Mouse (Mus musculus) gastrocnemius, postnatal 25 days (tissue): ENCODE measurements around the gene Ppp1r9a. TPM values are rescaled to one million over a fixed set of nuclear protein-coding genes. Genes with fewer than 3 reads are reported as not detected.
"Not testable (repeated sequence)": the region's sequence is repeated elsewhere in the genome, so short reads cannot be mapped to it uniquely, and the experiment has no call there.

Experiments
- DNase-seq: peaks from one replicate; pipeline ENCODE4 v3.0.0; 2022
- long read RNA-seq, 2 experiments: library from polyadenylated mRNA; stranded (forward); transcript quantifications; one replicate each; pipeline ENCODE4 v2.0.0; 2021
- total RNA-seq, 2 experiments: library from RNA; stranded (reverse); gene quantifications; 1 replicate in 1 of 2; 2 replicates in 1 of 2; pipeline ENCODE4 v1.2.3; 2021

Gene Ppp1r9a
- total RNA-seq: 1 to 10 TPM; 3.2 to 4.0 TPM
- long read RNA-seq, experiment 1, partial matches to known transcripts: 0 of 1 reads
- long read RNA-seq, experiment 1, other reads (novel, unspliced or antisense): 1 of 1 reads
- long read RNA-seq, experiment 2: 0 reads

DNA sequence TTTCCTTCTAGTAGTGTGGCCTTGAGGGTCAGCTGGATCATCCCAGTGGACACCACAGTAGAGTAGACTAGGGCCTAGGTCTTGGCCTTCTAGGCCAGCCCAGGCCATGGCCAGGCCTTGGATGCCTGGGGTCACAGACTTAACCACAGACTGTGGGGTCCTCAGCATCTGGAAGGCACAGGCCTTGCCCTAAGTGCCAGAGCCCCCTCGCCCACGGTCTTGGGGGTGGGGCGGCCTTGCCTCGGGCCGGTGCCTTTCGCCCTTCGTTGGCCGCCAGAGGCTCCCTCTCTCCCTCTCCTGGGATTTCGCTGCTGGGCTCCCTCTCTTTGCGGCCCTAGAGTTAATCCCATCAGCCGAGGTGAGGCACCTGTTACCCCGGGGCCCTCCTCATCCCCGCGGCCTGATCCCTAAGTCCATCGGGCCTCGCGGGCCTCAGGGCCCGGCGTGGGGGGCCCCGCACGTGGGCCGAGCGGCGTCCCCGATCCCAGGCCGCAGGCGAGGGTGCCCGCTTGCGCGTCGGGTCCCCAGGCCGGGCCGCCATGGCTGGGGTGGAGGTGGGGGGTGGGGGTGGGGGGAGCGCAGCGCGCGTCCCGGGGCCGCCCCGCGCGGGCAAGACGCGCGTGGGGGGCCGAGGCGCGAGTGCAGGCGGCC, at the start of gene Ppp1r9a:
Ppp1r9a (plus strand) TSS at position 244 of the 651 bp plus-strand sequence.
- peak; percentile 26 for DNase-seq

DNA sequence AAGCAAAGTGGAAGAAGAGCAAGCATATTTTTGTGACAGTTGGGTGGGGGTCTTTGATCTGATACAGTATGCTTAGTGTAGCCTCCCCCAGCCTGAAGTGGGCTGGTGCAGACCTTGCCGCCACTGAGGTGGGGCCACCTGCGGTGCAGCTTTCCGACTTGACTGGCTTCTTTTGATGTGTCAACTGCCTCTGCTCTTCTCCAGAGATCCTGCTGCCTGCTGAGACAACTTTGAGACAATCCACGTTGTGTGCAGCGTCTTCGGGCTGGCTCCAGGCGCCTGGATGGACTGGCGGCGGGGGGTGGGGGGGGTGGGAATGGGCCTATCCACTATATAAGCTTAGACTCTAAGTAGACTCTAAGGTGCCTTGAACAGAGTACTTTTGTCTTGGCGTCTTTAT, 47.5 kb upstream of the Ppp1r9a start:
- no peak for DNase-seq

DNA sequence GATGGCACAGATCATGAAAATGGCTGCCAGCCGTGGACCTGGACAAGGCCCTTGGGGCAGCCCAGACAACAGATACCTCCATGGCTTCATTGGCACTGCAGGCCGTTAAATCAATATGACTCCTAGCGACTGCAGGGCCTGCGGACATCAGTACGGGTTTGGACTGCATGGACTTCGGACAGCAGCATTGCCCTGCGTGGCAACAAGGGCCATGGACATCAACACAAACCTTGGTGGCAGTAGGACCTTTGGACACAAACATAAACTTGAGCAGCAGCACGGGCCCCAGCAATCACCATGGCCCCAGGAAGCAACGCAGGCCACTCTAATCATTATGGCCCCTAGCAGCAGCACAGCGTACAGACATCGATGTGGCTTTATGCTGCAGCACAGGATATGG, 45.8 kb upstream of the Ppp1r9a start:
- DNase-seq: no peak

DNA sequence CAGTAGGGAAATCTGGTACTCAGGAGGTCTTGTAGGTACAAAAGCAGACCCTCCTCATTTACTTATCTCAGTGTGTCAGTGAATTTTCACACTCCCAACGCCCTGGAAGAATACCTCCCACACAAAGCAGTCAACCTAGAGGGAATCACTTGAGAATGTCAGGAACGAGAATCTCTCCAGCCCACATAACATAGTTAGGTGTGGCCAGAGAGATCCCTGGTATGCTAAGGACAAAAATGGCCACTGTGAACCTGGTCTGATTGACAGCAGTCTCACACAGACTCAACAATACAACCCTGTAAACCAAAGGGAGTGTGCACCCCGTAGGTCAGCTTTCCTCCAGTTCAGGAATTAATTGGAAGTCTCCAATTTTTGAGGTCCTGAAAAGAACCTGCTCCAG, 18.4 kb upstream of the Ppp1r9a start:
- no peak for DNase-seq

DNA sequence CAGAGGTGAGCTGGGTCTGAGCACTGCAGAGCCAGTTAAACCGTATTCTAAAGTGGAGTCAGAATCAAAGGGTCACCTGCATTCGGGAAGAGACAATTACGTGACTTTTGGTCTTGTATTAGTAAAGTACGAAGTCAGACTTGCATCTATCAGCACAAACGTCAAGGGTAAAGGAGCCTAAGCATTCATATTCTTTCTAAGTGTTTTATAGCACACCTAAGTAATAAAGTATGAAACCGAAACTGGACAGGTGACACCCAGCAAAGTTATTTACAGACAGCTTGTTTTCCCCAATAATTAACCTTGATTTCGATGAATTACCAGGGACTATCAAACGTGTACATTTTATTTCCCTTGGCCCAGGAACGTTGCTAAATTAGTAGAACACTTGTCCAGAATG, 13.2 kb upstream of the Ppp1r9a start:
- DNase-seq: no peak

DNA sequence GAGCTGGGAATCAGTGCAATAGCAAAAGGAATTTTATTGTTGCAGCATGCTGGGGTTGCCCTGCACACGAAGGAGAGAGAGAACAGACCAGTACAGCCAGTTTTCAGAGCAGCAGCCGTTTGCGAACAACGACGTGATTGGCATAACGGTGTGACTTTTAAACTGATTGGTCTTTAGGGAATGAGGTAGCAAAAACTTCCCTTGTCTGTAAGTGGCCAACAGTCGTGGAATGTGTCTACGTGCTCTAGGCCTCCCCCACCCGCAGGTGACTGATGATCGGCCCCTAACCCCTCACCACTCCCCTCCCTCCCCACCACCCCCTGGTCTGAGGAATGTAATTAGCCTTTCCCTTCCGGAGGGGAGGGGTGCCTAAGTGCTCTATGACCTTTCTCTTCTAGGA, 10.3 kb upstream of the Ppp1r9a start:
- no peak for DNase-seq

DNA sequence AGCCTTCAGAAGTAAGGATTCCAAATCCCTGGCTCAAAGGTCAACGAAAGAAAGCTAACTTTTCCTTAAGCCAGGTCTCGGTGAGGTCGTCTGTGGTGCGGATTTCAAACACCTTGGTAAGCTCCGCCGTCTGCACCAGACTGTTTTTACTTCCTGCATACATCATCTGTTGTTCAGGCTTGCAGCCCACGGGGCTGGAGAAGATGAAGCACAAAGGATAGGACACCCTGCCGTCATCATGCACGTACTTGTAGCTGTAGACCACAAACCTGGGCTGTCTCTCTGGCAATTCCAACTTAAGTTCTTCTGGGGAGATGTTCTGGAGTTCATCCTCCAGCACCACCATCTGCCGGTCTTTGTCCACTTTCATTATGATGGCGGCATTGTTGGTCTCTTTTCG, 9.4 kb upstream of the Ppp1r9a start:
- DNase-seq: not testable (repeated sequence)

DNA sequence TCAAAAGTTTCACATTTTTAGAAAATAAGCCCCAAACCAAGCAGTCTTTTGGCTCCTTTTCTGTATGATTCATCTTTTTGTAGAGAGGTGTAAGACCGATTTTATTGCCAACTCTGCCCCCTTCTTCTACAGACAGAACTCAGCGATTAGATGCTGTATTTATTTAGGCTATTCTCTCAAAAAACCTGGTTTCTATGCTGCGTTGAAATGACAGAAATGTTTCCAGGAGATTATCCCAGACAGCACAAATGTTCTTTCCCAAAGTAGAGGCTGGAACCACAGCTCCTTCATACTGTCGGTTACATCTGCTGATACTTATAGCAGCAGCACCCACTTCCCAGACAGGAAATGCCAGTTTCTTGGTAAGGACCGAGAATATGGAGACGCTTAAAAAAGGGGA, 2.8 kb upstream of the Ppp1r9a start:
- DNase-seq: no peak

DNA sequence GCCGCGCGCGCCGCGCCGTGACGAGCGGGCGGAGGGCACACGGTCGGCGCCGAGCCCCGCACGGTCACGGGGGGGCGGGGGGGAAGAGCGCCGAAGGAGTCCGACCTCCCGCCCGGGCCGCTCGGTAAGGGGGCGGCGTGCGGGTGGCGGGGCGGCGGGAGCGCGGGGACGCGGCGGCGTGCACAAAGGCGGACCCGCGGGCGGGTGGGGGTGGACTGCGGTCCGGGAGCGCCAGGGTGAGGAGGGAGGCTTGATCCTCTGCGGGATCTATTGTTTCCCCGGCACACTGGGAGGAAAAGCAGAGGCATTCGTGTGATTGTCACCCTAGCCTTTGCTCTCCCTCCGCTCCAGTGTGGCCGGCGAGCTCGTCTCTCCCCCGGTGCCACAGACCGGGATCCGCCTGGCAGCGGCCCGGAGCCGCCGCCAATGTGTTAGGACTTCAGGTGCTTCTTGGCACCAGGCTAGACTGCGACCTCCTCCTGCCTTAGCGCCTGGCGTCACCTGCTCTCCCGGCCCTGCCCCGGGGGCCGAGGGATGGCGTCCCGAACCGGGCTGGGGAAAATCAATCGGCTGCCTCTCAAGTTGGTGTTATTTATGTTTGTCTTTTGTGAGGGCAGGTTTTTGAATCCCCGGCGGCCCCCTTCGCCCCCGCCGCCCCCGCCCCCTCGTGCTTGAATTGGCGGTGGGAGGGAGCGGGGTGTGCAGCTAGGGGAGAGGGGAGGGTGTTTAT, 773 bp downstream of the Ppp1r9a start:
- peak; percentile 37 for DNase-seq

DNA sequence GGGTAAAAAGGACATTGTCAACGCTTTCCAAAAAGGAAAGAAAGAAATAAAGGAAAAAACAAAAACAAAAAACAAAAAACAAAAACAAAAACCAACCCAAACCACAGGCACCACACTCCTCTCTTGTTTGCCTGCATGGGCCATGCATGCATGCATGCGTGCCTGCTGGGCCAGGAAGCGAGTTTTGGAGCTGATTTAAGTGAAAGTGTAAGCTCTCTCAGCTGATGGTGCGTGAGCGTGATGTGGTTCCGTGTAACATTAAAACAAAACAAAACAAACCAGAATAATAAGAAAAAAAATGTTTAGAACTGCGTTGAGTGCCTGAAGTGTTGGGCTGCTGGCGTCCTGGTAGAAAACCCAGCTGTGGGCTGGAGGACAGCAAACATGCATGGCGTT, 1.3 kb downstream of the Ppp1r9a start:
- DNase-seq: no peak

DNA sequence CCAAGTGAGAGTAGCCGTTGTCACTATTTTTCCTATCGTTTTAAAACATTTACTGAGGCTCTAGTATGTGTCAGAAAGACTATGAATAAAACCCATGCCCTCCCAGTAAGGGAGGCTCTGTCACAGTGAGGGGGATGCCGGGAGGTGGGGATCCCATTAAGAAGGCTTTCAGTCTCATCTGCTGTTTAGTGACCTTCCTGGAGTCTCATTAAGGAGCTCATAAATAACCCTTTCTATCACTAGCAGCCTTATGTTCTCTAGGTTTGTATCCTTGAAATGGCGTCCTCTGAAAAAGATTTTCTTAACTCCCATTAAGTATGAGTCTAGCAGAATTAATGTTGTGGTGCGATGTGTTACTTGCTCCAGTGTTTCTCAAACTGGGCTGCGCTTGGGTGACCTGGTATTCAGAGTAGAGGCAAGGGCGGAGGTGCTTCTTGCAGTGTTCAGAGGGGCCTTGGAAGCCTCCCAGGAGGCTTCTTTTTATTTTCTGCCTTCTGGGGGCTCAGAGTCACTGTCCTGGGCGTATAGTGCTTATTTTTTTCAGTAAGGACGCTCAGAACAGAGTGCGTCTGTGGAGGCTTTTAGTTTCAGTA, 7.4 kb downstream of the Ppp1r9a start:
- DNase-seq: no peak

DNA sequence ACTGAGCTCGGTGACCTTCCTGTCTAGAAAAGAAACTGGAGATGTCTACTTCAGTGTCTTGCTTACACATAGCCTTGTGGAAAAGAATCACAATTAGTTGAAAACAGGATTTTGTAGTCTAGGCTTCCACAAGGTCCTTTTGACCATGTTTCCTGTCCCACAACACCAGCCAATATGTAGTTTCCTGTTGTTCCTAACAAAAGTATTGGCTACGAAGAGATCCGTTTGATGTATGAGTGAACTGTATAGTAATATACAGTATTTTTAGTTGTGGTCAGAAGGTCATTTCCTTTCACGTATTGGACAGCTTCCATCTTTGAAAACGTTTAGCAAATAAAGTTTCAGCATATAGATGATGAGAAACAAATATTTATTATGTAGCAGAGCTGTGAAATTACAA, 15.8 kb downstream of the Ppp1r9a start:
- DNase-seq: no peak

DNA sequence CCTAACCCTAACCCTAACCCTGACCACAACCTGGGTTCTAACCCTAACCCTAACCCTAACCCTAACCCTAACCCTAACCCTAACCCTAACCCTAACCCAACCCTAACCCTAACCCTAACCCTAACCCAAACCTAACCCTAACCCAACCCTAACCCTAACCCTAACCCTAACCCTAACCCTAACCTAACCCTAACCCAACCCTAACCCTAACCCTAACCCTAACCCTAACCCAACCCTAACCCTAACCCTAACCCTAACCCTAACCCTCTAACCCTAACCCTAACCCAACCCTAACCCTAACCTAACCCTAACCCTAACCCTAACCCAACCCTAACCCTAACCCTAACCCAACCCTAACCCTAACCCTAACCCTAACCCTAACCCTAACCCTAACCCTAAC, 21.1 kb downstream of the Ppp1r9a start:
- not testable (repeated sequence) for DNase-seq

DNA sequence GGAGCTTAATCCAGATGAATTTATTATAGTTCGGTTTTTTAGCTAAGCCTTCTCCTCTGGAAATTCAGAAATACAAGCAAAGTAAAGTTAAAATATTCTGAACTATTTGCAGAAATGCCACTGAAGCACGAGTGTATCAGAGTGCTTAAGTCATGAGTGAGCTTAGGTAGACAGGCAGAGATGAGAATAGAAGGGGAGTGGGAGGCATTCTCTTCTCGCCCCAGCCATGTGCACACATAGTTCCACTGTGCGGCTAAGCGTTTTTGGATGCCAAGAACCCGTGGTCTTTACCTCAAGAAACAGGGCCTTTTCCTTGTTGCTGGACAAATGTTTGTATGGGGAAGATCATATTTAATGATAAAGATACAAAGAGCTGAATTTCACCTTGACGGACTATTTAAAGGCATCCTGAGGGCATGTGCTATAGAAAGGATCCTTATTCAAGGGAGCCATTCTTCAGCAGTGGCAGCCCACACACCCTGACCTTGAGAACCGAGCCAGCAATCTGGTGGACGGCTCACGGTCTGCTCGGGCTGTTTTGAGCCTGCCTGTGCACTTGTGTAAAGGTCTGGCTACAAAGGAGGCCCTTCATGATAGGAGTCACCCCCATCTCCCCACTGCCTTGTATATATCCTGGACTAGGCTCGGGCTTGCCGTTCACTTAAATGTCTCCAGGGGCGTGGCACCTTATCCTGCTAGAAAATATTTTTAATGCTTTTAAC, 23.4 kb downstream of the Ppp1r9a start:
- DNase-seq: no peak

DNA sequence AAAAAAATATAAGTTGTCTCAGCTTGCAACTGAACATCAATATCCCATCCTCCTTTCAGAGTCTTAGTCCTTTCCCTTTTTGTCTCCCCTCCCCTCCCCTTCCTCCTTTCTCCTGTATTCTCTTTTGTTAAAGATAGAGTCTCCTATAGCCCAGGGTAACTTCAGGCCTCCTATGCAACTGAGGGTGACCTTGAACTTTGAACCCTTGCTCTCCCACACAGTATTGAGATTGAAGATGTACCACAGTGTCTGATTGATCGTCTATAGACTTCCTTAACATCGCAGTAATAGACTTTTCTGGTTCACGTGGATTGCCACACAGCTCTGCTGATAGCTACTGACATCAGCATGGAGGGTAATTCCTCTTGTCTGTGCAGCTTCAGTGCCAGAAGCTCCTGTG, 27.6 kb downstream of the Ppp1r9a start:
- DNase-seq: no peak

DNA sequence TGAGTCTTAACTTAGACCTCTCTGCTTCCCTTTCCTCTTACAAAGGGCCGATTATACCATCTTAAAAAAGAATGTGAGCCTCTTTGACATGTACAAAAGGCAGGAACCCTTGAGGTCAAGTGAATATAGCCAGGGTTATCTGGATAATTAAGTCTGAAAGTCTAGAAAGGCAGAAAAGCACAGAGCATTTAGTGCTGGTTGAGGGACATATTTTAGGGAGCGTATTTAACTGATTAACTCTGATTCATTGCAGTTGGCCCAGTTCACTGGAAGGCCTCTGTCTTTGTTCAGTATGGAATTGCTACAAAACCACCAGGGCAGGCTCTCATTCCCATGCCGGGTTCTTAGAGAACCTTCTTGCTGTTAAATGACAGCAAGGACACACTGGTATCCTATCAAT, 36.2 kb downstream of the Ppp1r9a start:
- DNase-seq: no peak

DNA sequence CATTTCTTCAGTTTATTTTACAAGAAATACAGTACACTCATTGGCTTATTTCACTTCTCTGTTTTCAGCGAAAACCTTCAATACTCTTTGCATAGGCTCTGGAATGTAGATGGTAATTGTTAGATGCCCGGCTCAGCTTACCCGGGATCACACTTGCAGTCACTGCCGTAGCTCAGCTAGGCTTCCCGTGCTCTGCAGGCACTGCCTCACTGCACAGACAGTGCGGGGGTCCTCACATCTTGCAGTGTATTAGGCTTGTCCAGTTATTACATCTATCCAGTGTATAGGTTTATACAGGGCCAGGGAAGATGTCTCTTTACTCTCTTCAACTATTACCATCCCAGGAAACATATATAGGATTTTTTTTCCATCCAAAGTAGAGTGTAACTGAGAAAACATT, 37.4 kb downstream of the Ppp1r9a start:
- no peak for DNase-seq

DNA sequence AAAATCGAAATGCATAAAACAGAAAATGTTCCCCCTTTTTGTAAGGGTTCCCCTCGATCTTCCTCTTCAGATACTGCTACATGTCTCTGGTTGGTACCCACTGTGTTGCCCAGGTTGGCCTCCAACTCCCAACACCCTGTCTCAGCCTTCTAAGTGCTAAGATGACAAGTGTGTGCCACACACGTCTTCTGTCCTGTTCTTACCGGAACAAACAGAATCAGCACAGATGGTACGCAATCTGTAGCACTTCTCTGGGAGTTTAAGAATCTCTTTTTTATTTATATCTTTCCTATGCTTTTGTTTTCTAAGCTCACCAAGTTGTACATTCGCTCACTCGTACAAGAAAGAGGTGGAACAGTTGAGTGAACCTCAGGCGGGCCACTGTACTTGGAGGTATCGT, 37.9 kb downstream of the Ppp1r9a start:
- DNase-seq: no peak

DNA sequence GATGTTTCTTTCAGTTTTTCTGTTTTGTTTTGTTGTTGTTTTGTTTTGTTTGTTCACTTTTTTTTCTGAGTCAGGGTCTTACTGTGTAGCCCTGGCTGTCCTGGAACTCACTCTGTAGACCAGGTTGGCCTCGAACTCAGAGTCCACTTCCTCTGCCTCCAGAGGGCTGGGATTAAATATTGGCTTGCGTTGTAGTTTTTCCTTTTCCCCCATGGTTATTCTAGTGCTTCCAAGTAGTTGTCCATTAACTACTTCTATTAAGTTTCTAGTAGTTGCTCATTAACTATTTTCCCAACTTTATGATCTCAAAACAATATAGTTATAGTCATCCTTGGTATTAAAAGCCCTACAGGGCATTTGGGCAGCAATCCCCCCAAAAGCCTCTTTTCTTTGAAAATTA, 41.1 kb downstream of the Ppp1r9a start:
- DNase-seq: no peak

DNA sequence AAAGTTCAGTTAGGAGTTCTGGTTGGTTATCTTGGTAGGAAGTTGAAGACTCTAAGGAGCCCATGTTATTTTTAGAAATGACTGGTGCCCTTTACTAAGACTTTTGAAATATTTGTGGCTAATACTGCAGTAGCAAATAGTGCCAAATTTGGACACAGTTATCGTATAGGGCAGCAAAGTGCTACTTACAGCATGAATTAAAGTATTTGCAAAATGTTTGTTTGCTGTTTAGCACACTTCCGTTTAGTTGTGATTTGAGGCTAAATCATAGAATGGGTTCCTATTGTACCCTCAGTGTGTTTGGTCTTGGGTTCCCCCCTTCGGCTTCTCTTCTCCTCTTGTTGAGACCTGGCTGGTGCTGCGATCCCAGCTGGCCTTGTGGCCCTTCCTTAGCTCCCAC, 45.3 kb downstream of the Ppp1r9a start:
- DNase-seq: no peak

DNA sequence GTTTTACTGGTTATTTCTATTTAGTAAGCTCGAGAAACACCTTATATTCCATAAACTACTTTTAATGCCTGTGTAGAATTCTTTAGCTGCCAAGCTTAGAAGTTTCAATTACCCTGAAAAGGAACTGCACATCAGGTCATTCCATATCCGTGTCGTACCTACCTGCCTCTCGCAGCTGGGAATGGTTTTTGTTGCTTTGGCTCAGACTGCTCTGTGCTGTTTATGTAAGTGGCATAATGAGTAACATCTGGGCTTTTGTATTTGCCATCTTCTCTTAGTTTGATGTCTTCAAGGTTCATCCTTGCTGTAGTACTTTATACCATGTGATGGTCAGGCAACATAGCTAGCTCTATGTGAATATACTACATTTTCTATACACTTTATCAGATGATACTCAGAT, 47.0 kb downstream of the Ppp1r9a start:
- DNase-seq: no peak

DNA sequence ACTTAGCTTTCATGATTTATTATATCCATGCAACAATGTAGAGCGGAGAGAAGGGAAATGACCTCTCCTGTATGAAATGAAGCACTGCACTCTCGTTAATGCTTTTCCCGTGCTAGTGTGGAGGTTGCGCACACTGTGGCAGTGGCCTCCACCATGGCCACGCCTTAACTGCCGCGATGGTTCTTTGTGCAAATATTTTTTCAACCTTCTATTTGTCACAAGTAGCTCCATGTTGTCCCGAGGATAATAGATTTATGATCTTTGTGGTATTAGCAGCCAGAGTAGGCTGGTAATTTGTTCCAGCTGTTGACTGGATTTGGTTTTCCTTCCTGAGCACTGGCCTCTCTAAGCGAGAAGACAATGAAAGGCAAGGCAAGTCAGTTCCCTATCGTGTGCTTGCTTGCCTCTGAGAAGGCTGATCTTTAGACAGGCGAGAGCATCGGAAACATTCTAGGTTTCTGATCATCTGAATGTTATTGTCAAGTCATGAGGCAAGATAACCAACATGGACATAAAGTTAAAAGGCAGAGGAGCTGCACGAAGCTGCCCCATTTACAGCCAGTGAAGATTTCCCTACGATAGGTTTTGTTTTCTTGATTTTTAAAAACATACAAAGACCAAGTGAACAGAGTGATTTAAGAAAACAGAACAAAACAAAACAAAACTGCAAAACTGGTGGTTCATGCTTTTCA, 50.5 kb downstream of the Ppp1r9a start:
- no peak for DNase-seq
